Mouse (Mus musculus): Measurements from ENCODE around the gene Rfxank. TPM values are rescaled to one million over a fixed set of nuclear protein-coding genes. Genes with fewer than 3 reads are reported as not detected.
A peak's percentile ranks its signal among the peaks of the same experiment; 100 is the strongest.

Gene Rfxank
- 21.7 and 24.1 TPM in 2 replicates for polyA plus RNA-seq (2015; fragmentation: Nextera tagmentation; extraction: Ambion mirVana)

DNA sequence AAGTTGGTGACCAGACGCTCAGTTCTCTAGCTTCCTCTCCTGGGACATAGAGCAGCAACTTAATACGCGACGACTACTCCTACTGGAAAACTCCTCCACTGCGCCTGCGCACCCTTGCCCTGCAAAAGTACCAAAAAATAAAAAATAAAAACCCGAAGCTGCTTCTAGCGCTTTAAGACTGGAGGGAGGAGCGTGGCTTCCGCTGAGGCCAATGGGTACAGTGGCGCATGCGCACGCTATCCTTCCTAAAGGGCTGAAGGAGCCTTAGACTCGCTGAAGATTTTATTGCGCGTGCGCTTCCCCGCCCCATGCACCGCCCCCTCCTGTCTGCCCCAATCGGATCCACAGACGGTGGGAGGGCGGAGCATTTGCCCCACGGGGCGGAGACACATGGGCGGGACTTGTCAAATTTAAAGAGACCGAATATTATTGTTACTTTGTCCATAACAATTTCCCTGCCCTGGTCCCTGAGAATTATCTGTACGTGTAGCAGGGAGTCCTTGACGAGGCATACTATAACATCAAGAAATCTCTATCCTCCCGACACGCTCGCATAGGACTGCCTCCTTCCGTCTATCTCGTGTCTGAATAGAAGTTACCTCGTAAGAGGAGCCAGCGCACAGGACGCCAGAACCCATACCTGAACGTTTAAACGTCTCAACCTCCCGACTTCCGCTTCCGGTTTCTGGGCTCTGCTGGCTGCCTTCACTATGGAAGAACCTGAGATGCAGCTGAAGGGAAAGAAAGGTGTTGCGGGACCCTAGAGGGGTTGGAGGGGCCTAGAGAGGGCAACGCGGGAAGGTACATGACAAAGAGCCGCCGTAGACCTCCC, at the start of gene Rfxank, which contains the start of the genes Borcs8 and Mef2b:
TSS of gene Rfxank (minus strand) at position 129 of the 832 bp plus-strand sequence.
TSS of gene Borcs8 (plus strand) at position 474 of the 832 bp plus-strand sequence.
TSS of gene Mef2b (plus strand) at position 686 of the 832 bp plus-strand sequence.
- peak; percentile 100 for DNase-seq (ENCODE audit: low spot score)

DNA sequence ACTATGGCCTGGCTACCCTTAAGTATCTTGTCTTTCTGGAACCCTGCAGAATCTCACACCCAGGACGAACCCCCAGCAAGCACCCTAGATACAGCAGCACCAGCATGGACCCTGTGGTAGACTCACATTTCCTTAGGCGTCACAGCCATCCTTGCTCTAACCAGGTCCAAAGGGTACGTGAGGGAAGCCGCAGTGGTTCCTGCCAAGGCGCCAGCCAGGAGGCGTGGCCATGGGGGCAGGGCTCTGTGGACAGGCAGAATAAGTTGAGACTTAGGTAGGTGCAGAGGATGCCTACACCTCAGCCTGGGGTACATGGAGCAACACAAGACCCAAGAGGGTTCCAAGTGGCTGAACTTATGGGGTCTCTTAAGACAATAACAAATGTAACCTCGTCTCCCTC, 49.8 kb upstream of the Rfxank start:
- no peak for DNase-seq (ENCODE audit: low spot score)

- DNase-seq (ENCODE audit: low spot score) = no peak
These were observed 44.2 kb upstream of the Rfxank start for GRCm38 (mm10) chr8:70183194-70183593.

DNA sequence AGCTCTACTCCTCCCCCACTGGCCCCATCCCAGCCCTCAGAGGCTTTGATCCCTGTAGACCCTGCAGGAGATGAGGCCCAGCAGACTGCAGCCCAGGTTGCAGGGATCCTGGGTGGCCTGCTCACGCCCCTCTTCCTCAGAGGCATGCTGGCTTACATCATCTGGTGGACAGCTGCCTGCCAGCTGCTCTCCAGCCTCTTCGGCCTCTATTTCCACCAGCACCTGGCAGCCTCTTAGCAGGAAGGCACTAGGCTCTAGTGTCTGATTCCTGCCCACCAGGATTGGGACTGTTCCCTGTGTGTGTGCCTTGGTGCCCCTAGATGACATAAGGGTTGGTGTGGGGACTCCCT, 42.9 kb upstream of the Rfxank start:
- no peak for DNase-seq (ENCODE audit: low spot score)

DNA sequence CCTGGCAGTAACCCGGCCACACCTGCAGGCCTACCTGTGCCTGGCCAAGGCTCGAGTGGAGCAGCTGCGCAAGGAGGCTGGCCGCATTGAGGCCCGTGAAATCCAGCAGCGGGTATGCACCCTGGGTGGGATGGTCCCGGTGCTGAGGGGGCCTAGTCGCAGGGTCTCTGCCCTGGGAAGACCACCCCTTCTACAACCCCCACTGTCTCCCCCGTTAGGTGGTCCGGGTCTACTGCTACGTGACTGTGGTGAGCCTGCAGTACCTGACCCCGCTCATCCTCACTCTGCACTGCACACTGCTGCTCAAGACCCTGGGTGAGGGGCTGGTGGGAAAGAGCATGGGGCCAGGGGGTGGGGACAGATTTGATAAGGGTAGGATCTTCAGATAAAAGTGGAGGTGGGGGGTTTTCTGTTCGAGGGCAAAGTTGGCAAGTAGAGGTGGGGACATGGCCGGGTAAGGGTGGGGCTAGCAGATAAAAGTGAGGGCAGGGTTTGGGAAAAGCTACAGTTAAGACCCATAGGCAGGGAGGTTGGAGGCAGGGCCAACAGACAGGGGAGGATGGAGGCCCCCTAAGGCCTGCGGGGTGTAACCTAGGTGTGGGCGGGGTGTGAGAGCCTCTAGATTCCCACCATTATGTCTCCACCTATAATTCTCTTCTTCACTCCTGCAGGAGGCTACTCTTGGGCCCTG, 42.4 kb upstream of the Rfxank start:
- no peak for DNase-seq (ENCODE audit: low spot score)

DNA sequence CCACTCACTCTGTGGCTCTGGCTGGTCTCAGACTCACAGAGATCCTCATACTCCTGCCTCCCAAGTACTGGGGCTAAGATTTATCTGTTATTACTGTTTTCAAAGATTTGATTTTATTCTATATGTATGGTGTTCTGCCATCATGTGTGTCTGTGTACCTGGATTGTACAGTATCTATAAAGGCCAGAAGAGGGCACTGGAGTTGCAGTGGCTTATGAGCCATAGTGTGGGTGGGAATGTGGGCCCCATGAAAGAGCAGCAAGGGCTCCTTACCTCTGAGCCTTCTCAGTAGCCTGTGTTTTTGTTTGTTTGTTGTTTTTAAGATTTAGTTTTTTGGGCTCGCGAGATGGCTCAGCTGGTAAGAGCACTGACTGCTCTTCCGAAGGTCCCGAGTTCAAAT, 40.1 kb upstream of the Rfxank start:
- DNase-seq (ENCODE audit: low spot score) = peak; percentile 34

GRCm38 (mm10) chr8:70178231-70178630, 39.3 kb upstream of the Rfxank start:
- DNase-seq (ENCODE audit: low spot score) = no peak

GRCm38 (mm10) chr8:70174079-70174478, 35.1 kb upstream of the Rfxank start:
- no peak for DNase-seq (ENCODE audit: low spot score)

DNA sequence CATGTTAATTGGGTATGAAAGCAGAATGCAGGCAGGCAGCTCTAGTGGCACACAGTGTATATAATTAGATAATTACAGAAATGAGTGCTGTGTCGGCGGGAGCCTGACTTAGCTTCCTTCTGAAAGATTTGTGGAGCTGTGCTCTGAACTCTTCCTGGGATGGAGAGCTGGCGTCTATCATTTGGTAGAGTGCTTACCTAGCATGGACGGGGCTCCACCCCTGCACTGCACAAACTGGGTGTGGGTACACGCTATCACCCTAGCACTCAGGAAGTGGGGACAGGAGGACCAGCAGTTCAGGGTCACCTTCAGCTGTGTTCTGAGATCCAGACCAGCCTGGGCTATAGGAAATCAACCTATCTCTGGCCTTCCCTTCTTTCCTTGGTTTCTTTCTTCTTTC, 34.4 kb upstream of the Rfxank start:
- DNase-seq (ENCODE audit: low spot score) = no peak

GRCm38 (mm10) chr8:70172043-70172681, 33.2 kb upstream of the Rfxank start, which contains the start of gene Tmem161a:
Tmem161a (plus strand) TSS chr8:70172356.
- DNase-seq (ENCODE audit: low spot score) = peak; percentile 93

GRCm38 (mm10) chr8:70171240-70171639, 32.3 kb upstream of the Rfxank start:
- no peak for DNase-seq (ENCODE audit: low spot score)

- no peak for DNase-seq (ENCODE audit: low spot score)
These were observed 31.8 kb upstream of the Rfxank start for GRCm38 (mm10) chr8:70170748-70171147.

GRCm38 (mm10) chr8:70170116-70170515, 31.2 kb upstream of the Rfxank start:
- DNase-seq (ENCODE audit: low spot score) = no peak

DNA sequence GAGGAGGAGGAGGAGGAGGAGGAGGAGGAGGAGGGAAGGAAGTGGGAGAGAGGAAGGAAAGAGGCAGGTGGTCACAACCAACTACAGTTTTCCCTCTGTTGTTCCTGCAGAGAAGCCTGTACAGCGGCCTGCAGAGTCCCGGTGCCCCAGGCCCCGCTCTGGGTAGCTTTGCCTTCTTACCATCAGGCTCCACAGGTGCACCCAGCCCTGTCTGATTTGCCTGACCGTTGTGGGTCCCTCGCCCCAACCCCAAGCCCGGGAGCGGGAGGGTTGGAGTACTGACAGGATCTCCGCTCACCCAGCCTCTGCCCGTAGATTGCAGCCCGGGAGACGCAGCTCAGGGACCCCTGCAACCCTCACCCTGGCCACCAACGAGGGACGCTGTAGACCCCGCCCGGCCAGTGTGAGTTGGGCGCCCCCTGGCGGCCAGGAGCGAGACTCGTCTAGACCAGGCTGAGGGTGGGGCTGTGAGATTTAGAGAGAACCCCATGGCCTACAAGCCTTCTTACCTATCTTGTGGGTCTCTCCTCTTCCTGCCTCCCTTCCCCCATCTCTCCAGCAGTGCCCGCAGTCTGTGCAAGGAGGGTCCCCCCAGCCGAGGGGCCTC, 27.7 kb upstream of the Rfxank start:
- DNase-seq (ENCODE audit: low spot score) = peak; percentile 89

GRCm38 (mm10) chr8:70163316-70163715, 24.4 kb upstream of the Rfxank start:
- no peak for DNase-seq (ENCODE audit: low spot score)

DNA sequence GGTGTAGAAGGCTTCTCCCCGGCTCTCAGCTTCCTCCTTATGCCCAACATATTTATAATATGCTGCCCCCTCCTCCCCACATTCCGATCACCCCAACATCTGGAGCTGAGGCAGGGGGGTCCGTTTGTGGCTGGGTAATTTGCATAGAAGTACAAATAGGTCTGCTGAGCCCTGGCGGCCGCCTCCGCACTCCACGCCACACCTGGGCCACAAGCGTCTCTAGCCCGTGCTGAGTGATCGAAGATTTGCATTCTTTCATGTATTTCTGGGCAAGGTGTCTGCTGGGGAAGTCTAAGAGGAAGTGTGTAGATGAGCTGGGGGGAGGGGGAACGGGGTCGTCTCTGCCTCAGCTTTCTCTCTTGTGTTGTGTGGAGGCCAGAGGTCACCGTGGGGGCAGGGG, 21.1 kb upstream of the Rfxank start:
- peak; percentile 68 for DNase-seq (ENCODE audit: low spot score)

- DNase-seq (ENCODE audit: low spot score) = no peak
These were observed 20.3 kb upstream of the Rfxank start for GRCm38 (mm10) chr8:70159211-70159610.

DNA sequence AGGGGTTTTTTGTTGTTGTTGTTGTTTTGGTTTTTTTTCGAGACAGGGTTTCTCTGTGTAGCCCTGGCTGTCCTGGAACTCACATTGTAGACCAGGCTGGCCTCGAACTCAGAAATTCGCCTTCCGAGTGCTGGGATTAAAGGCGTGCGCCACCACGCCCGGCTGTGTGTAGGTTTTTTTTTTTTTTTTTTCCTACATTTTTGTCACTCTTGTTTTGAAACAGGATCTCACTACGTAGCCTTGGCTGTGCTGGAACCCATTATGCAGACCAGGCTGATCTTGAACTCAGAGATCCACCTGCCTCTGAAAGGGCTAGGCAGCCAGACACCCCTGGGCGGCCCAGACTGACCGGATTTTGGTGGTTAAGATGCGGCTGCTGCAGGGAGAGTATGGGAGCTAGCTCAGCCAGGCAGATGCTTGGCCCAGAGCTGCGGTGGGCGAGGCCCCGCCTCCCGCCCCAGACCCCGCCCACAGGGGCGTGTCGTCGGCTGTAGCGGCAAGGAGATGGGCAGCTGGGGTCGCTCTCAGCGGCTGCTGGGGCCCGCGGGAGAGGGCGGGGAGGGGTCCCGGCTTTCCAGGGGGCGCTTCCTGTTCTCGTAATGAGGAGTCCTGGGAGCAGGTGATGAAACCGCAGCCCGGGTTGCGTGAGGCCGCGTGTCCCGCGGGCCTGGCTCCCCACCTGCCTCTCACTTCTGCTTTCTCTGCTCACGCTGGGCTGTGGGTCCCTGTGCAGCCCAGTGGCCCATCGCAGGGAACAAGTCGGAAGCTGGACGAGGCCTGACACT, 19.3 kb upstream of the Rfxank start:
- DNase-seq (ENCODE audit: low spot score) = peak; percentile 91

DNA sequence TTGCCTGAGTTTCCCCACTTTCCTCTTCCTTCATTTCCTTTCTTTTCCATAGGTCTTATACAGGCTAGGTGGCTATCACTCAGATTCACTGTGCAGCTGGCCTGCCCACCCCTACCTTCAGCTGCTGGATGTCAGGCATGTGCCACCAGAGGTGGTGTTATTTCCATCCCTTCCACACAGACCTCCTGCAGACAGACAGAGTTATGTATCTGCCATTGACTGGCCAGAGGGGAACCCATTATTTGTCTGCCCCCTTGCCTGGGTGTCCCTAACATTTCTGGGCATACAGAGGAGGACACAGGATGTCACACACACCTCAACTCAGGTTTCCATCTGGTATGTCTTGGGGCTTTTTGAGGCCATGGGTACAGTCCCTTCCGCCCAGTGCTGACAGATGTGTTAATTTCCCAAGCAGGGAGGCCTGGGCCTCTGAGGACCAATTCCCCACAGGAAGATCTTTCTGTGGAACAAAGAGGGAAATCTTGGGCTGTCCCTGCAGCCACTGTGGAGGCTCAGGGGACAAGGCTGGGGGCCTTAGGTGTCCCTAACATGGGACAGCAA, 18.4 kb upstream of the Rfxank start:
- no peak for DNase-seq (ENCODE audit: low spot score)

GRCm38 (mm10) chr8:70152537-70153257, 13.7 kb upstream of the Rfxank start:
- peak; percentile 90 for DNase-seq (ENCODE audit: low spot score)

Measured in thymus, postnatal 0 days (tissue).